ENCODE assay signal across 8 mouse cellular contexts in the genomic region with DNA sequence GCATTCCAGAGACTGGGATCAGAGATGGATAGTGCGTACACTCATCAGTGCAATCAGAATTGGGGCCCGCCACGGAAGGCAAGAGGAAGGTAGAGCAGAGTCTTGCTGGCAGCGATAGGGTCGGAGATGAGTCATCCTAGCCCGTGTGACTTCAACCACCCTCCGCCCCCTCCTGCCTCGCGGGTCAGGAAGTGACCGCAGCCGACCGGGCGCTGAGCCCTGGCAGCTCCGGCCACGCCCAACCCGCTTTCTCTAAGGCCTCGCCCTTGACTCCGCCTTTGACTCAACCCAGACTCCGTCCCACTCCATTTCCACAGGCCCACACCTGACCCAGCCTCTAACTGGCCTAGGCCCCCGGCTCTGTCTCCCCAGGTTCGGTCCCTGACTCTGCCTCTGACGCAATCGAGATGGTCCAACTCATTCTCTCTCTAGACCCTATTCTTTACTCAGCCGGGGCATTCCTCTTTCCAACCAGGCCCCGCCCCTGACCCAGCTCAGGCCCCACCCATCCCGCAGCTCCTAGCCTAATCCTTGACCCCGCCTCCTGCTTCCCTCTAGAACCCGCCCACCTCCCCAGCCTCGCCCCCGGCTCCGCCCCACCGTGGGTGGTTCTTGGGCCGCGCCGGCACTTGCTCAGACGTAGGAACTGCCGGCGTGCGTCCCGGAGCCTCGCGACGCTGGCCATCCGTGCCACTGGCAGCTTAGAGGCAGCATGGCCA. TPM values are rescaled to one million over a fixed set of nuclear protein-coding genes. Genes with fewer than 3 reads are reported as not detected.
A peak's percentile ranks its signal among the peaks of the same experiment; 100 is the strongest.
DNase-seq lines count a peak whose midpoint lies in the region; ATAC-seq and TF ChIP-seq lines count a peak whose summit lies in the region.

A gene (plus strand): TSS at position 608 of the 719 bp plus-strand sequence.

- peak; percentile 86 for ATAC-seq in common myeloid progenitor, adult 5-6 weeks (replicated peaks; ENCODE audit: low read depth, poor library complexity, severe bottlenecking)
- ATAC-seq in hindbrain, postnatal 0 days: peak; percentile 97
- peak; percentile 85 for ATAC-seq in megakaryocyte, adult 5-6 weeks (ENCODE audit: poor library complexity, severe bottlenecking)

- intact Hi-C loops in gastrocnemius, adult 2 months (cut with DNase I): loop anchor here (2.0 to 5.0 kb wide), 2 partner anchors 48 to 71 kb away; a partner anchor contains a TSS
- intact Hi-C loops in left cerebral cortex, adult 2 months (cut with DNase I): loop anchor here (1.0 to 10.0 kb wide), 5 partner anchors 40 to 709 kb away; a partner anchor contains a TSS

- no peak for TF ChIP-seq CTCF in gastrocnemius, adult 2 months (IDR thresholded peaks at IDR 0.05)
- TF ChIP-seq CTCF in hindbrain, postnatal 0 days (IDR thresholded peaks at IDR 0.05; ENCODE audit: low read depth): no peak
- TF ChIP-seq CTCF in left cerebral cortex, adult 2 months (IDR thresholded peaks at IDR 0.05): no peak; the same call in 1 of the 2 replicates

- under 1% methylated on average over 41 of the region's 44 CpGs for WGBS in hindbrain, postnatal 0 days

- peak within 1 kb of the TSS; percentile 84 for H3K4me2 ChIP-seq in hindbrain, postnatal 0 days (ENCODE audit: low read depth, low read length)

- H3K4me3 ChIP-seq in gastrocnemius, adult 2 months: peak within 1 kb of the TSS; percentile 84
- peak within 1 kb of the TSS; percentile 64 for H3K4me3 ChIP-seq in hindbrain, postnatal 0 days (ENCODE audit: low read length)
- peak within 1 kb of the TSS; percentile 64 for H3K4me3 ChIP-seq in left cerebral cortex, adult 2 months

- H3K9me3 ChIP-seq in hindbrain, postnatal 0 days (ENCODE audit: low read length): no peaks in the 10 kb centered on the region

- H3K9ac ChIP-seq in hindbrain, postnatal 0 days (replicated peaks; ENCODE audit: low read length): peak within 1 kb of the TSS; percentile 59

- peaks cover 13% of the 10 kb centered on the region for H3K4me1 ChIP-seq in hindbrain, postnatal 0 days (ENCODE audit: insufficient read depth, low read length)

- DNase-seq in ZHBTc4 (ENCODE audit: low read depth, low spot score): peak; percentile 99
- DNase-seq in gastrocnemius, adult 2 months: peak; percentile 99
- DNase-seq in hindbrain, postnatal 0 days (ENCODE audit: low spot score): peak; percentile 97
- peak; percentile 91 to 93 for DNase-seq in left cerebral cortex, adult 2 months (ENCODE audit: extremely low spot score in 1 of 2, low spot score in 2 of 2)
- DNase-seq in right cerebral cortex, adult 2 months (ENCODE audit: low spot score in 2 of 2): peak; percentile 90 to 93
- peak; percentile 98 for DNase-seq in urinary bladder, postnatal 14 days (ENCODE audit: low spot score)

- peak within 1 kb of the TSS; percentile 97 for H3K27ac ChIP-seq in gastrocnemius, adult 2 months
- peak within 1 kb of the TSS; percentile 76 for H3K27ac ChIP-seq in hindbrain, postnatal 0 days
- H3K27ac ChIP-seq in left cerebral cortex, adult 2 months: peak within 1 kb of the TSS; percentile 86

- H3K36me3 ChIP-seq in hindbrain, postnatal 0 days (ENCODE audit: insufficient read depth, low read length): no peaks in the 10 kb centered on the region

- no peaks in the 10 kb centered on the region for H3K27me3 ChIP-seq in hindbrain, postnatal 0 days (ENCODE audit: insufficient read depth, low read length)

RNA-seq across cellular contexts. Expression of the gene that starts here (rescaled TPM):
- 3.9 and 22.9 TPM in 2 replicates for total RNA-seq in common myeloid progenitor, adult 5-6 weeks (2017)
- total RNA-seq in gastrocnemius, adult 2 months (2021): 10 to 100 TPM; 36.1 to 77.7 TPM
- total RNA-seq in hindbrain, postnatal 0 days (2014; rRNA removed): 43.6 and 49.1 TPM in 2 replicates
- polyA plus RNA-seq in hindbrain, postnatal 0 days (2015; fragmentation: Nextera tagmentation; extraction: Ambion mirVana): 8.5 and 9.3 TPM in 2 replicates
- total RNA-seq in left cerebral cortex, adult 2 months (2021): 10 to 100 TPM; 83.9 to 93.6 TPM
- total RNA-seq in megakaryocyte, adult 5-6 weeks (2015): 2.0 and 2.5 TPM in 2 replicates
- 1.7 and 1.8 TPM in 2 replicates for total RNA-seq in megakaryocyte, adult 5-6 weeks (2017)

Comparison
In these comparisons a context has a peak if more than half of its experiments do, and no peak if none do; other contexts are left out.
1. Peak in every context shown above with its lines: DNase-seq, ATAC-seq, H3K4me3 ChIP-seq and H3K27ac ChIP-seq.